Mouse (Mus musculus) MEL (cell line): ENCODE results near the gene Cyp1a1.

ENCODE experiments used
- CHD1 ChIP-seq: IDR thresholded peaks from 2 replicates; pipeline ENCODE4 v1.6.1; 2012; ENCODE audit warnings: low read depth, mild to moderate bottlenecking, inconsistent platforms, low read length, improper control_type of control experiment
- CTCF ChIP-seq, 3 experiments: IDR thresholded peaks in 2 of 3; conservative IDR thresholded peaks in 1 of 3; 2 replicates each; pipeline ENCODE4 v1.5.1; 2011 to 2012; ENCODE audit warnings: low read length in 3 of 3, low read depth in 2 of 3, mild to moderate bottlenecking in 2 of 3, improper control_type of control experiment in 1 of 3, inconsistent platforms in 1 of 3, mixed read lengths in 1 of 3, moderate library complexity in 1 of 3; ENCODE audit not compliant: control insufficient read depth in 1 of 3, insufficient read depth in 1 of 3, poor library complexity in 1 of 3, severe bottlenecking in 1 of 3
- EP300 ChIP-seq, 2 experiments: IDR thresholded peaks; 2 replicates each; pipeline ENCODE4 v1.6.1; 2011; ENCODE audit warnings: improper control_type of control experiment in 2 of 2, low read length in 2 of 2, low read depth in 1 of 2, mild to moderate bottlenecking in 1 of 2
- MAX ChIP-seq: IDR thresholded peaks from 2 replicates; pipeline ENCODE4 v1.6.1; 2011; ENCODE audit warnings: low read length, improper control_type of control experiment
- POLR2A ChIP-seq, 2 experiments: IDR thresholded peaks; 2 replicates each; pipeline ENCODE4 v1.6.1; 2011 to 2012; ENCODE audit warnings: low read length in 2 of 2, mild to moderate bottlenecking in 2 of 2, control low read depth in 1 of 2, improper control_type of control experiment in 1 of 2, low read depth in 1 of 2, moderate library complexity in 1 of 2; ENCODE audit not compliant: control insufficient read depth in 1 of 2, insufficient read depth in 1 of 2, poor library complexity in 1 of 2
- POLR2AphosphoS5 ChIP-seq: IDR thresholded peaks from 2 replicates; pipeline ENCODE4 v1.6.1; 2012; ENCODE audit warnings: low read depth, borderline replicate concordance, mild to moderate bottlenecking, inconsistent platforms, low read length, moderate library complexity, mixed read lengths

- TF ChIP-seq CTCF (IDR thresholded peaks at IDR 0.05 in 2 of 3, conservative IDR thresholded peaks at IDR 0.05 in 1 of 3; ENCODE audit: control insufficient read depth in 1 of 3, insufficient read depth in 1 of 3, low read depth in 2 of 3, low read length in 3 of 3, poor library complexity in 1 of 3, severe bottlenecking in 1 of 3), result no peak
- TF ChIP-seq POLR2A (IDR thresholded peaks at IDR 0.05; ENCODE audit: control insufficient read depth in 1 of 2, insufficient read depth in 1 of 2, low read depth in 1 of 2, low read length in 2 of 2, poor library complexity in 1 of 2), result no peak
- TF ChIP-seq MAX, result no peak
- TF ChIP-seq POLR2AphosphoS5, result no peak
- no peak for TF ChIP-seq EP300 (IDR thresholded peaks at IDR 0.05; ENCODE audit: low read depth in 1 of 2, low read length in 2 of 2)
- no peak for TF ChIP-seq CHD1
These were observed 21.2 kb upstream of the Cyp1a1 start for GRCm38 (mm10) chr9:57666536-57666935.
